Mouse (Mus musculus): Measurements from ENCODE around the gene Gal3st1. TPM values are rescaled to one million over a fixed set of nuclear protein-coding genes. Genes with fewer than 3 reads are reported as not detected.
"Not testable (repeated sequence)": the region's sequence is repeated elsewhere in the genome, so short reads cannot be mapped to it uniquely, and the experiment has no call there.

Gal3st1 gene
- polyA plus RNA-seq (2014; fragmentation: Nextera tagmentation; extraction: Ambion mirVana) = 3.2 and 3.3 TPM in 2 replicates

DNA sequence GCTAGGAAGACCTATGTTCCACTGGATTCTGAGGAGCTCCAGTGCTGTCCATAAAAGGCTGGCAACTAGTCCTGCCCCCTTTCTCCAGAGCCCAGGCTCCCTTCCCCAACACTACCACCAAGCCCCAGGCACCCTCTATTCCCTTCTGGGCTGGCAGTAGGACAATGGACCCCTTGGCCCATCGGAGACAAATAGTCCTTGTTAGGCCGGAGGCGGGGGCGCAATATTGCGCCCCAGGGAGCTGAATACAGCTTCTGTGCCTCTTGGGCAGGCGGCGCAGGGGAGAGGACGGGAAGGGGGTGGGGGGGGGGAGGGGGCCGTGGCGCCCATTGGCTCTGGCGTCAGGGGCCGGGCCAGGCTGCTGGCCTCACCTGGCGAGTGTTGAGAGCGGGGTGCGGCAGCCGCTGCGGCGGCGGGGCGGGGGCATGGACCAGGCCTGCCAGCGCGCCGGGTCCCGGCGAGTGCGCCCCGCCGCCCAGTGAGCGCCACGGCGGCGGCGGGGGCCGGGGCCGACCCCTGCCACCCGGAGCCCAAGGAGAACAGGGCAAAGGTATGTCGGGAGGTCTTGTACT, at the start of gene Gal3st1:
Gene Gal3st1 (plus strand): TSS at position 346 of the 572 bp plus-strand sequence.
- WGBS = 3% methylated on average over 5 of the region's 37 CpGs
- peak; percentile 64 for ATAC-seq (ENCODE audit: low read depth)
- H3K9ac ChIP-seq (ENCODE audit: low read depth, low read length) = peak within 1 kb of the TSS; percentile 60

GRCm38 (mm10) chr11:3933756-3934285, 49.6 kb upstream of the Gal3st1 start:
- no peak overlapping the region for H3K27ac ChIP-seq (replicated peaks; ENCODE audit: low read depth, low read length)
- no peaks in the 10 kb centered on the region for H3K36me3 ChIP-seq (ENCODE audit: control insufficient read depth, insufficient read depth, low read length)
- ATAC-seq (ENCODE audit: low read depth) (no peak), DNase-seq (ENCODE audit: low spot score) (no peak)
- H3K9ac ChIP-seq (ENCODE audit: low read depth, low read length) = no peak overlapping the region
- no peak overlapping the region for H3K4me2 ChIP-seq (ENCODE audit: low read depth, low read length)
- H3K4me3 ChIP-seq (ENCODE audit: low read depth, low read length) = no peak overlapping the region
- peaks cover 12% of the 10 kb centered on the region for H3K4me1 ChIP-seq (ENCODE audit: control insufficient read depth, insufficient read depth, low read length)
- WGBS = 86% methylated on average over 9 of the region's 9 CpGs
- no peaks in the 10 kb centered on the region for H3K9me3 ChIP-seq (ENCODE audit: control insufficient read depth, low read length)
- H3K27me3 ChIP-seq (replicated peaks; ENCODE audit: control insufficient read depth, insufficient read depth, low read length) = no peaks in the 10 kb centered on the region

More for the DNA sequence above, at the start of gene Gal3st1:
- H3K36me3 ChIP-seq (ENCODE audit: control insufficient read depth, insufficient read depth, low read length) = peaks cover 20% of the 10 kb centered on the region
- H3K4me2 ChIP-seq (ENCODE audit: low read depth, low read length) = peak within 1 kb of the TSS; percentile 72
- peak within 1 kb of the TSS; percentile 42 for H3K4me3 ChIP-seq (ENCODE audit: low read depth, low read length)
- DNase-seq (ENCODE audit: low spot score) = peak; percentile 33
- peaks cover 3% of the 10 kb centered on the region; the same call in 1 of the 2 replicates for H3K27me3 ChIP-seq (replicated peaks; ENCODE audit: control insufficient read depth, insufficient read depth, low read length)
- H3K9me3 ChIP-seq (ENCODE audit: control insufficient read depth, low read length) = no peaks in the 10 kb centered on the region
- H3K4me1 ChIP-seq (ENCODE audit: control insufficient read depth, insufficient read depth, low read length) = 0 out of 2 replicates have a peak, but pooled peaks cover 7% of the 10 kb centered on the region
- H3K27ac ChIP-seq (replicated peaks; ENCODE audit: low read depth, low read length) = no peak within 1 kb of the TSS

- DNase-seq (ENCODE audit: low spot score) = no peak
- 61% methylated on average over 4 of the region's 4 CpGs for WGBS
- no peak for ATAC-seq (ENCODE audit: low read depth)
- H3K4me1 ChIP-seq (ENCODE audit: control insufficient read depth, insufficient read depth, low read length) = peaks cover 12% of the 10 kb centered on the region
- H3K4me3 ChIP-seq (ENCODE audit: low read depth, low read length) = no peak overlapping the region
- no peak overlapping the region for H3K27ac ChIP-seq (replicated peaks; ENCODE audit: low read depth, low read length)
- H3K27me3 ChIP-seq (replicated peaks; ENCODE audit: control insufficient read depth, insufficient read depth, low read length) = no peaks in the 10 kb centered on the region
- H3K36me3 ChIP-seq (ENCODE audit: control insufficient read depth, insufficient read depth, low read length) = no peaks in the 10 kb centered on the region
- H3K9me3 ChIP-seq (ENCODE audit: control insufficient read depth, low read length) = no peaks in the 10 kb centered on the region
- H3K4me2 ChIP-seq (ENCODE audit: low read depth, low read length) = no peak overlapping the region
- no peak overlapping the region for H3K9ac ChIP-seq (ENCODE audit: low read depth, low read length)
Observed at GRCm38 (mm10) chr11:3935135-3935534, 48.3 kb upstream of the Gal3st1 start.

DNA sequence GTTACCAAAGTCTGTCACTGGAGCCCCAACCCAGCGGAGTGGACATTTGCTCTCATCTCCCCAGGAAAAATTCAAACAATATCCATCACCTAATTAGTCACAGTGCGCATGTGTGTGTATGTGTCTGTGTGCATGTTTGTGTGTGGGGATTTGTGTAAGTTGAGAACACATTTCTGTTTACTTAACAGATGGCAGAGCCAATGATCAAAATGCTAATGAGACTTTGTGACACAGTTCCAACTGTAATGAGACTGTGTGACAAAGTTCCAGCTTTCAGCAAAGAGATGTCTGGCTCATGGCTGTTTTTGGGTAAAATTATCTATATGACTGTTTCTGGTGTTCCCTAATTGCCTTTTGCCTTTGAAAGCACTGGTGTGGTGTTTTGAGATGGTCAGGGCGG, 47.1 kb upstream of the Gal3st1 start:
- ATAC-seq (ENCODE audit: low read depth) (no peak), DNase-seq (ENCODE audit: low spot score) (no peak)
- Histone ChIP-seq H3K27me3 (replicated peaks; ENCODE audit: control insufficient read depth, insufficient read depth, low read length) (no peaks in the 10 kb centered on the region), H3K4me3 (ENCODE audit: low read depth, low read length) (no peak overlapping the region), H3K4me2 (ENCODE audit: low read depth, low read length) (no peak overlapping the region), H3K4me1 (ENCODE audit: control insufficient read depth, insufficient read depth, low read length) (peaks cover 5% of the 10 kb centered on the region; the same call in 1 of the 2 replicates), H3K36me3 (ENCODE audit: control insufficient read depth, insufficient read depth, low read length) (no peaks in the 10 kb centered on the region), H3K27ac (replicated peaks; ENCODE audit: low read depth, low read length) (no peak overlapping the region), H3K9ac (ENCODE audit: low read depth, low read length) (no peak overlapping the region), H3K9me3 (ENCODE audit: control insufficient read depth, low read length) (no peaks in the 10 kb centered on the region)
- WGBS = 80% methylated on average over 3 of the region's 3 CpGs

GRCm38 (mm10) chr11:3937321-3937874, 46.0 kb upstream of the Gal3st1 start:
- H3K27ac ChIP-seq (replicated peaks; ENCODE audit: low read depth, low read length) = no peak overlapping the region
- DNase-seq (ENCODE audit: low spot score) (no peak), ATAC-seq (ENCODE audit: low read depth) (no peak)
- H3K9me3 ChIP-seq (ENCODE audit: control insufficient read depth, low read length) = no peaks in the 10 kb centered on the region
- H3K36me3 ChIP-seq (ENCODE audit: control insufficient read depth, insufficient read depth, low read length) = no peaks in the 10 kb centered on the region
- no peak overlapping the region for H3K4me3 ChIP-seq (ENCODE audit: low read depth, low read length)
- 0 out of 2 replicates have a peak, but pooled peaks cover under 1% of the 10 kb centered on the region for H3K4me1 ChIP-seq (ENCODE audit: control insufficient read depth, insufficient read depth, low read length)
- no peak overlapping the region for H3K9ac ChIP-seq (ENCODE audit: low read depth, low read length)
- 73% methylated on average over 13 of the region's 13 CpGs for WGBS
- H3K27me3 ChIP-seq (replicated peaks; ENCODE audit: control insufficient read depth, insufficient read depth, low read length) = no peaks in the 10 kb centered on the region
- H3K4me2 ChIP-seq (ENCODE audit: low read depth, low read length) = no peak overlapping the region

DNA sequence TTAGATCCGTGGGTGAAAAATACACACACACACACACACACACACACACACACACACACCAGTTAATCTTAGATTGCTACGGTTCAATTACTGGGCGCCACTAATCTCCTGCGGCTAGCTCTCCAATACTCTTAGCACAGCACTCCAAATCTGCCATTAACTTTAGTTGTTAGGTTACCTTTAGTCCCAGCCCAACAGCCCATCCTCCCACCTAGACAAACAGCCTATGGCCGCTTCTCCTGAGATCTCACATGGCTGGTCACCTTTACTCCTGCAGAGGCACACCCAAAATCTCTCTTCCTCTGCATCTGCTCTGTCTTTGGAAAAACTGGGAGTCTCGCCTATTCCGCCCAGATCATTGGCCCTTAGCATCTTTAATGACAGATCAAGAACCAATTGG, 42.1 kb upstream of the Gal3st1 start:
- WGBS = 82% methylated on average over 7 of the region's 7 CpGs
- ATAC-seq (ENCODE audit: low read depth) = no peak

DNA sequence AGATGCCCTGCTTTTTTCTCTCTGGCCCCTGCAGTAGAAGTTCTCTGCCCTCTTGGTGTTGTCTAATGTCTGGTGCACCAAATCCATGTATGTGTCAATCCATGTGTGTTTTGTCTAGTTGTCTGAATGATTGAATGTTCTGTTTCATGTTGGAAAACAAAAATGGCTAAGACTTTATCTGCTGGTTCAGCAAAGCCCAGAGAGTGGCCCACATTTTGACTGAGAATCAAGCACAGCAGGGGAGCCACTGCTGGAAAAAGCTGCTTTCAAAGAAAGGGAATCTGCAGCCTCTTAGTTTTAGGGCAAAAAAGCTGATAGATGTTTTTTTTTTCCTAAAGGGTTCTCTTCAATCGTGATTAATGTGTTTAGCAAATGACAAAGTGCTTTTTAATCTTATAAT, 37.0 kb upstream of the Gal3st1 start:
- WGBS = 7% methylated on average over 1 of the region's 1 CpGs
- no peak overlapping the region for H3K9ac ChIP-seq (ENCODE audit: low read depth, low read length)
- H3K4me2 ChIP-seq (ENCODE audit: low read depth, low read length) = no peak overlapping the region
- DNase-seq (ENCODE audit: low spot score) (no peak), ATAC-seq (ENCODE audit: low read depth) (no peak)
- H3K27me3 ChIP-seq (replicated peaks; ENCODE audit: control insufficient read depth, insufficient read depth, low read length) = no peaks in the 10 kb centered on the region
- no peaks in the 10 kb centered on the region for H3K36me3 ChIP-seq (ENCODE audit: control insufficient read depth, insufficient read depth, low read length)
- H3K4me1 ChIP-seq (ENCODE audit: control insufficient read depth, insufficient read depth, low read length) = no peaks in the 10 kb centered on the region
- H3K9me3 ChIP-seq (ENCODE audit: control insufficient read depth, low read length) = no peaks in the 10 kb centered on the region
- H3K4me3 ChIP-seq (ENCODE audit: low read depth, low read length) = no peak overlapping the region
- H3K27ac ChIP-seq (replicated peaks; ENCODE audit: low read depth, low read length) = no peak overlapping the region

More for the DNA sequence above, 42.1 kb upstream of the Gal3st1 start:
- no peaks in the 10 kb centered on the region for H3K27me3 ChIP-seq (replicated peaks; ENCODE audit: control insufficient read depth, insufficient read depth, low read length)
- H3K27ac ChIP-seq (replicated peaks; ENCODE audit: low read depth, low read length) = no peak overlapping the region
- H3K4me3 ChIP-seq (ENCODE audit: low read depth, low read length) = no peak overlapping the region
- H3K9me3 ChIP-seq (ENCODE audit: control insufficient read depth, low read length) = no peaks in the 10 kb centered on the region
- H3K4me1 ChIP-seq (ENCODE audit: control insufficient read depth, insufficient read depth, low read length) = no peaks in the 10 kb centered on the region
- no peak for DNase-seq (ENCODE audit: low spot score)
- no peak overlapping the region for H3K9ac ChIP-seq (ENCODE audit: low read depth, low read length)
- H3K36me3 ChIP-seq (ENCODE audit: control insufficient read depth, insufficient read depth, low read length) = no peaks in the 10 kb centered on the region
- no peak overlapping the region for H3K4me2 ChIP-seq (ENCODE audit: low read depth, low read length)

DNA sequence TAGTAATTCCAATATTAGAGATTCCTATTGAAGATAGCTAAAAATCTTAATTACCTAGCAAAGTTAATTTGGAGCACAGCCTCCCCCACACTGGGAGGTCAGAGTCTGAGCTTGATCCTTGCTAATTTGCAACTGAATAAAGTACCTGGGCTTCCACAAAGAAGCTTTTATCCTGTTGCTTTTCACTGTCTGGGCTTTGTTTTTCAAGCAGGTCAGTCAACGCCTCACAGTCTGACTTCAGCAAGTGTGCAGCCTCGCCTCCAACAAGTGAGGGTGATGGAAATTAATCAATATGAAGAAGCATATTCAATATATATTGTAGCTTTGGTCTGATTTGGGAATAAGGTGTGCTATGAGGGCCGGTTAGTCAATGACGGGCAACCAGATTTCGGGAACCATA, 28.6 kb upstream of the Gal3st1 start:
- DNase-seq (ENCODE audit: low spot score); ATAC-seq (ENCODE audit: low read depth); H3K36me3 ChIP-seq (ENCODE audit: control insufficient read depth, insufficient read depth, low read length); H3K4me2 ChIP-seq (ENCODE audit: low read depth, low read length); H3K4me1 ChIP-seq (ENCODE audit: control insufficient read depth, insufficient read depth, low read length); H3K27me3 ChIP-seq (replicated peaks; ENCODE audit: control insufficient read depth, insufficient read depth, low read length); H3K9ac ChIP-seq (ENCODE audit: low read depth, low read length); H3K9me3 ChIP-seq (ENCODE audit: control insufficient read depth, low read length); H3K4me3 ChIP-seq (ENCODE audit: low read depth, low read length); H3K27ac ChIP-seq (replicated peaks; ENCODE audit: low read depth, low read length): not testable (repeated sequence)
- 83% methylated on average over 5 of the region's 5 CpGs for WGBS

DNA sequence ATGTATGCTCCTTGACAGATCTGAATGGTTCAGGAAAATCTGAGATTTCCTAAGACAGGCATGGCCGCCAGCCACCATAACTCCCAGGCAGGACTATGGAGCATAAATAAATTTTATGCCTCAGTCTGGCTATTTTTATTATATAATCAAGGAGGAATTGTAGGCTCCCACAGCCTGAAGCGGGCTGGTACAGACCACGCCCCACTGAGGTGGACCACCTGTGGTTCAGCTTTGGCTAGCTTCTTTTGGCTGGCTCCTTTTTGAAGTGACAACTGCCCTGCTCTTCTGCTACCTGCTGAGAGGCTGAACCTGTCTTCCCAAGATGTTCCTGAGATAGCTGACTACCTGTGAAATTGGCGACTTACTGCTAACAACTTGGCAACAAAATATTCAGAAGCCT, 28.1 kb upstream of the Gal3st1 start:
- H3K27ac ChIP-seq (replicated peaks; ENCODE audit: low read depth, low read length); H3K9me3 ChIP-seq (ENCODE audit: control insufficient read depth, low read length); DNase-seq (ENCODE audit: low spot score); H3K9ac ChIP-seq (ENCODE audit: low read depth, low read length); H3K4me3 ChIP-seq (ENCODE audit: low read depth, low read length); H3K4me1 ChIP-seq (ENCODE audit: control insufficient read depth, insufficient read depth, low read length); H3K27me3 ChIP-seq (replicated peaks; ENCODE audit: control insufficient read depth, insufficient read depth, low read length); H3K4me2 ChIP-seq (ENCODE audit: low read depth, low read length); H3K36me3 ChIP-seq (ENCODE audit: control insufficient read depth, insufficient read depth, low read length); ATAC-seq (ENCODE audit: low read depth): not testable (repeated sequence)
- WGBS = 70% methylated on average over 4 of the region's 4 CpGs

Data from embryonic facial prominence, embryonic 14.5 days (tissue).